Mouse (Mus musculus): ENCODE results near the gene Hddc2.
"Not testable (repeated sequence)": the region's sequence is repeated elsewhere in the genome, so short reads cannot be mapped to it uniquely, and the experiment has no call there.

Hddc2 gene

DNA sequence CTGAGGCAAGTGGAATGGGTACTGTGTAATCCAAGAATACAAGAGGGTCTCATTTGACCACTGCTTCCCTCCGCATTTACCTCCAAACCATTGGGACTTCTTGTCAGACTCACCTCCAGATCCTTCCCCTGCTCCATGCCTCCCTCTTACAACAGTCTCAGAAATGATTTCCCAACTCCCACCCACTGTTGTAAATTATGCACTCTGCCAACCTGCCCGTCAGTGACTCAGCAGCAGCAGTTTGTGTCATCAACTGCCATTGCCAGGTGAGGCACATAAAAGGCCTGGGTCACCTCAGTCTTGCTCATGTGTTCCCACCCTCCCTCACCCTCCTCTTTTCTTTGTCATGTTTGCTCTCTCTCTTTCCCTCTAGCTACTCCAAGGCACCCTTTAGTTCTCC, 41.0 kb downstream of the Hddc2 start:
- no peak for DNase-seq (ENCODE audit: low read depth)

DNA sequence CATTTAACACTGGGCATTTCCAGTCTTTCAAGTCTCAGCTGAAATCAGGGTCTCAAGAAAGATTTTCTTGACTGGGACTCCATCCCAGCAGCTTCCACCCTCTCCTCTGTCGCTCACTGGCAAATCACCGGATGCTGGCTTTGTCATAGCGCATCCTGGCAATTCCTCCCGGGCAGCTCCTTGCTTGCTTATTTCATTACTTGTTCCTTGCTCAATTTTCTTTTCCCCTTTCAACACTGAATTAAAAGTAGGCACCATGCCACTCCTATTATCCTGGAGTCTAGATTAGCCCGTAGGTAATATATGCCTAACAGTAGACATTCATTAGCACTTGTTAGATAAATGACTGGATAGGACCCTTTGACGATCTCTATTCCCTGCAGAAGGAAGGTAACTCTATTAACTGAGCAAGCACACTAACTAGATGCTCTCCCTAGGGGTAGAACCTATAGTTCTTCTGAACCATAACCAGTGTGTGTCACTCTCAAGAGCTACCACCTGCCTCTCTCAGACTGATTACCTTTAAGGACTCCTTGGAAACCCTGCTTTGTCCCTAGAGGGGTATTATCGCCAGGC, 41.8 kb downstream of the Hddc2 start:
- DNase-seq (ENCODE audit: low read depth), result no peak

DNA sequence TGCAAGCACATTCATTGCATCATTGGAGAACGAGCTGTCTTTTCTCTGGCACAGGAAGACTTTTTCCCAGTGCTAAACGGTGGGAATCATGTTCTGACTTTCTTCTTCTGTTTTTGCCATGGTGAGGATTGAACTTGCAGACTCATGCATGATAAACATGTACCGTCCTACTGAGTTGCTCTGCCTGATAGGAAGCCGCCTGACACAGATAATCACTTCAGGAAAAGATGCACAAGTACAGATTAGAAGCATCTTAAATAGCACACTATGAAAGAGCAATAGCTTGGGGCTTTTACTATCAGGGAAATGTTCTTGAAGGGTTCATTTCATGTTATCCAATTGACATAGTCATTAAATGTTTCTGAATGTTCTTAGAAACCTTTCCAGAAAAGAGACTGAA, 46.6 kb downstream of the Hddc2 start:
- DNase-seq (ENCODE audit: low read depth), result no peak

- not testable (repeated sequence) for DNase-seq (ENCODE audit: low read depth)
Observed at GRCm38 (mm10) chr10:31370200-31370599, 57.0 kb downstream of the Hddc2 start.

Data from naive thymus-derived CD4-positive, alpha-beta T cell, adult 2 months (primary cell).